Mouse (Mus musculus) kidney, adult 9 months (tissue): ENCODE measurements around the gene Il15ra.

Source experiments
- DNase-seq: peaks from one replicate; pipeline ENCODE4 v3.0.0; 2022

The Il15ra gene

GRCm38 (mm10) chr2:11710101-11710500 lies 5.0 kb downstream of the Il15ra start:
- DNase-seq, result peak; percentile 44

- no peak for DNase-seq
Measured at GRCm38 (mm10) chr2:11712483-11712990, 7.4 kb downstream of the Il15ra start.

GRCm38 (mm10) chr2:11713021-11713420 lies 7.9 kb downstream of the Il15ra start:
- peak; percentile 85 for DNase-seq

GRCm38 (mm10) chr2:11714535-11714934 lies 9.4 kb downstream of the Il15ra start:
- no peak for DNase-seq

- DNase-seq, result no peak
Measured at GRCm38 (mm10) chr2:11718573-11718972, 13.5 kb downstream of the Il15ra start.

- DNase-seq, result no peak
Measured at GRCm38 (mm10) chr2:11722564-11722963, 17.5 kb downstream of the Il15ra start.

GRCm38 (mm10) chr2:11727574-11727973 lies 22.5 kb downstream of the Il15ra start:
- no peak for DNase-seq

- no peak for DNase-seq
Measured at GRCm38 (mm10) chr2:11729091-11729490, 24.0 kb downstream of the Il15ra start.

- no peak for DNase-seq
Measured at GRCm38 (mm10) chr2:11732978-11733377, 27.9 kb downstream of the Il15ra start.

- no peak for DNase-seq
Measured at GRCm38 (mm10) chr2:11735853-11736252, 30.8 kb downstream of the Il15ra start.

GRCm38 (mm10) chr2:11738794-11739193 lies 33.7 kb downstream of the Il15ra start:
- no peak for DNase-seq

- DNase-seq, result peak; percentile 7
Measured at GRCm38 (mm10) chr2:11739516-11740051, 34.5 kb downstream of the Il15ra start.

GRCm38 (mm10) chr2:11762541-11762940 lies 57.5 kb downstream of the Il15ra start:
- no peak for DNase-seq

- no peak for DNase-seq
Measured at GRCm38 (mm10) chr2:11765694-11766093, 60.6 kb downstream of the Il15ra start.

GRCm38 (mm10) chr2:11766485-11767160 lies 61.5 kb downstream of the Il15ra start:
- DNase-seq, result no peak

GRCm38 (mm10) chr2:11767161-11767545 lies 62.1 kb downstream of the Il15ra start:
- DNase-seq, result no peak

GRCm38 (mm10) chr2:11771701-11772100 lies 66.6 kb downstream of the Il15ra start:
- DNase-seq, result no peak

- no peak for DNase-seq
Measured at GRCm38 (mm10) chr2:11772401-11772800, 67.3 kb downstream of the Il15ra start.

- DNase-seq, result peak; percentile 20
Measured at GRCm38 (mm10) chr2:11774426-11774825, 69.3 kb downstream of the Il15ra start.

- DNase-seq, result no peak
Measured at GRCm38 (mm10) chr2:11775121-11775520, 70.0 kb downstream of the Il15ra start.

- DNase-seq, result no peak
Measured at GRCm38 (mm10) chr2:11776415-11776814, 71.3 kb downstream of the Il15ra start.

- DNase-seq, result peak; percentile 100
Measured at GRCm38 (mm10) chr2:11777091-11778068, 72.3 kb downstream of the Il15ra start, which contains the start of the genes Fbh1 and Ankrd16. Fbh1 (minus strand) TSS chr2:11777582. Ankrd16 (plus strand) TSS chr2:11777876.
